Mouse (Mus musculus) liver, embryonic 15.5 days (tissue): ENCODE measurements around the gene Gnptg. TPM values are rescaled to one million over a fixed set of nuclear protein-coding genes. Genes with fewer than 3 reads are reported as not detected.

Experiments
- ATAC-seq: fragments of 200-750 bp; cut with Nextera tagmentation; 2 replicates; pipeline ENCODE4 v1.8.0; 2017; ENCODE audit warnings: moderate number of reproducible peaks, mild to moderate bottlenecking, moderate library complexity; ENCODE audit not compliant: insufficient read depth
- H3K27ac ChIP-seq: fragments of 300-500 bp; sonication (generic); replicated peaks from 2 replicates; pipeline ENCODE4 v1.5.1; 2015; ENCODE audit warnings: mild to moderate bottlenecking, inconsistent platforms
- H3K27me3 ChIP-seq: fragments of 300-500 bp; sonication (generic); 2 replicates; pipeline ENCODE4 v1.6.1; 2015; ENCODE audit warnings: mild to moderate bottlenecking, inconsistent platforms
- H3K36me3 ChIP-seq: fragments of 300-500 bp; sonication (generic); replicated peaks from 2 replicates; pipeline ENCODE4 v1.6.1; 2015; ENCODE audit warnings: moderate library complexity, mild to moderate bottlenecking, inconsistent platforms
- H3K4me1 ChIP-seq: fragments of 300-500 bp; sonication (generic); replicated peaks from 2 replicates; pipeline ENCODE4 v1.6.1; 2015; ENCODE audit warnings: inconsistent platforms
- H3K4me2 ChIP-seq: fragments of 300-500 bp; sonication (generic); 2 replicates; pipeline ENCODE4 v1.6.1; 2015; ENCODE audit warnings: moderate library complexity, mild to moderate bottlenecking, inconsistent platforms
- H3K4me3 ChIP-seq: fragments of 300-500 bp; sonication (generic); replicated peaks from 2 replicates; pipeline ENCODE4 v1.5.1; 2015; ENCODE audit warnings: mild to moderate bottlenecking, inconsistent platforms
- H3K9ac ChIP-seq: fragments of 300-500 bp; sonication (generic); 2 replicates; pipeline ENCODE4 v1.6.1; 2015; ENCODE audit warnings: moderate library complexity, mild to moderate bottlenecking, inconsistent platforms
- H3K9me3 ChIP-seq: fragments of 300-500 bp; sonication (generic); replicated peaks from 2 replicates; pipeline ENCODE4 v1.6.1; 2016; ENCODE audit warnings: inconsistent platforms
- WGBS: fragments of 180-500 bp; shearing (Covaris S2); methylation state at CpG from one replicate; pipeline ENCODE4 v1.1.7; 2015; ENCODE audit warnings: mixed read lengths; ENCODE audit not compliant: insufficient replicate concordance; 5-methylcytosine and 5-hydroxymethylcytosine counted together
- polyA plus RNA-seq: library from polyadenylated mRNA; unstranded; fragments of >200 nt; fragmentation: Nextera tagmentation; extraction: Ambion mirVana; gene quantifications from 2 replicates; pipeline ENCODE4 v1.2.1, GENCODE M21; 2015

Gene Gnptg
- polyA plus RNA-seq = 19.5 and 21.6 TPM in 2 replicates

DNA sequence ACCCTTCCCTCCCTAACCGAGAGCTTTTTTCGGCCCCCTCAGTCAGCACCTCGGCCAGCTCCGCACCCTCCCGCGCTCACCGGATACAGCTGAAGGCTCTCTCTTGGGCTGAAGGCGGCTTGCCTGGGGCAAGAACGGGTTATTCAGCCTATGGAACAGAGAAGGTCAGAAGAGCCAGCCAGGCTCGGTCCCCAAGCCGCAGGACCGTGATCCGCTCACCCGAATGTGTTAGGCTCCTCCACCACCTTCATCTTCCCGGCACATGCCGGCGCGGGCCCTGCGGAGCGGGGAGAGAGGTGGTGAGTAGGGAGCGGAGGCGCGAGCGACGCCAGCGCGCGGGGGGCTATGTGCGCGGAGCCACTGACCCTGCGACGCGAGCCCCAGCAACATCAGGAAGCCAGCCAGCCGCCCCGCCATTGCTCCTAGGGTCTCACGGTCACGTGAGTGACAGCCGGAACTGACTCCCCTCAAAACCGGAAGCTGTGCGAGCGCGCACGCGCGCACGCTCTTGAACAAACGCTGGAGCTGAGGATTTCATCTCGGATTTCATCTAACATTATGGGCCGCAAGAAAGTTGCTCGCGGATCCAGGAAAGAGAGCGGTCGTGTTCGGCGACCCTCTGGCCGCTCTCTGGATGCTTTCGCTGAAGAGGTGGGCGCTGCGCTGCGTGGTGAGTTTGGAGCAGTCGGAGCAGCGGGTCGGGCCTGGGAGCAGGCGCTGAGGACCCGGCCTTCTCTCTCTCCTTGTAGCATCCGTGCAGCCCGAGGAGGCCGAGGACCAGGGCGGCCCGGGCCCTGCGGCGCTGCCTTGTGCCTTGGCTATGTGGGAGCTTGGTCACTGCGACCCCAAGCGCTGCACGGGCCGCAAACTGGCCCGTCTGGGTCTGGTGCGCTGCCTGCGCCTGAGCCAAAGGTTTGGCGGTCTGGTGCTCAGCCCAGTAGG lies at the start of gene Gnptg, which contains the start of gene Tsr3:
Gnptg (minus strand) TSS at position 430 of the 942 bp plus-strand sequence.
Tsr3 (plus strand) TSS at position 476 of the 942 bp plus-strand sequence.
- peak; percentile 82 for ATAC-seq
- Histone ChIP-seq H3K36me3 (peaks cover 40% of the 10 kb centered on the region), H3K4me2 (peak within 1 kb of the TSS; percentile 86), H3K4me3 (peak within 1 kb of the TSS; percentile 81), H3K9me3 (no peaks in the 10 kb centered on the region), H3K9ac (peak within 1 kb of the TSS; percentile 76), H3K27ac (peak within 1 kb of the TSS; percentile 49), H3K4me1 (peaks cover 25% of the 10 kb centered on the region), H3K27me3 (no peaks in the 10 kb centered on the region)
- WGBS = under 1% methylated on average over 80 of the region's 80 CpGs

DNA sequence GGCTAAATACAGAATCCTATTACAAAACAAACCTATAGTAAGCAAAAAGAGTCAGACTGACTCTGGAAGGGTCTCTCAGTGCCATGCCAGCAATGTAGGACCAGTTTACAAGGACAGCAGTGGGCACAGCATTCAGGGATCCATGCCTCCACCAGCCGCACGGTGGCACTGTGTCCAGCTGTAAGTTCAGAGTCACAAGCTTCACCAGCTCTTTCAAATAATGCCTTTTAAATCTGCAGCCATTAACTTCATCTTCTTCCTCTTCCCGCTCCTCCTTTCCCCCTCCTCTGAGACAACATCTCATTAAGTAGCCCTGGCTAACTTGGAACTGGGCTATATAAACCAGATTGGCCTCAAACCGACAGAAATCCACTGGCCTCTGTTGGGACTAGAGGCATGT lies 48.9 kb upstream of the Gnptg start:
- Histone ChIP-seq H3K27me3 (peaks cover 11% of the 10 kb centered on the region; the same call in 1 of the 2 replicates), H3K9ac (no peak overlapping the region), H3K27ac (no peak overlapping the region), H3K4me2 (no peak overlapping the region), H3K9me3 (no peaks in the 10 kb centered on the region), H3K4me1 (no peaks in the 10 kb centered on the region), H3K4me3 (no peak overlapping the region), H3K36me3 (no peaks in the 10 kb centered on the region)
- 19% methylated on average over 4 of the region's 4 CpGs for WGBS
- no peak for ATAC-seq

GRCm38 (mm10) chr17:25285033-25285432 lies 45.1 kb upstream of the Gnptg start:
- H3K9ac ChIP-seq = no peak overlapping the region
- H3K36me3 ChIP-seq = no peaks in the 10 kb centered on the region
- H3K9me3 ChIP-seq = no peaks in the 10 kb centered on the region
- no peak overlapping the region for H3K27ac ChIP-seq
- peaks cover 3% of the 10 kb centered on the region; the same call in 1 of the 2 replicates for H3K27me3 ChIP-seq
- no peak overlapping the region for H3K4me2 ChIP-seq
- 20% methylated on average over 3 of the region's 3 CpGs for WGBS
- ATAC-seq = no peak
- H3K4me3 ChIP-seq = no peak overlapping the region
- H3K4me1 ChIP-seq = peaks cover 11% of the 10 kb centered on the region

GRCm38 (mm10) chr17:25282133-25282532 lies 42.2 kb upstream of the Gnptg start:
- Histone ChIP-seq H3K4me2 (peak overlapping the region; percentile 49), H3K4me1 (peaks cover 11% of the 10 kb centered on the region), H3K27me3 (peaks cover 17% of the 10 kb centered on the region), H3K9ac (no peak overlapping the region), H3K27ac (0 out of 2 replicates have a peak overlapping the region, but pooled peaks have one; percentile 29), H3K4me3 (peak overlapping the region; percentile 6), H3K36me3 (no peaks in the 10 kb centered on the region), H3K9me3 (no peaks in the 10 kb centered on the region)
- peak; percentile 84 for ATAC-seq
- 24% methylated on average over 11 of the region's 11 CpGs for WGBS

DNA sequence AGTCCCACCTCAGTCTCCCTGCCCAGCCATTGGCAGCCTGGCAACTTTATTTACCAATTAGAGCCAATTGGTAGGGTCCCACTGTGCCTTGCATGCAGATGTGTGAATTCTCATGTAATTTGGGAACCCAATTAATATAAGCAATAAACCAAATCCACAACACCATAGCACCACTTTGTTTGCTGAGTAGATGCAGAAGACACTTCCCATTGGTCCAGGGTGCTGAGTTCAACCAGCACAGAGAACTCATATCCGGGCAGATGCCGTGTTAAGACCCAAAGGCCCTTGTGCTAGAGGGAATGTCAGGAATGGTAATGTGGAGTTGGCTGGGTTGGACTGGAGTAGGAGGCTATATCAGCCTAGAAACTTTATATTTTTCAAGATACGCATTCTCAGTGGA lies 35.9 kb upstream of the Gnptg start:
- Histone ChIP-seq H3K27ac (no peak overlapping the region), H3K4me1 (peaks cover 30% of the 10 kb centered on the region), H3K9ac (no peak overlapping the region), H3K9me3 (no peaks in the 10 kb centered on the region), H3K36me3 (peaks cover 8% of the 10 kb centered on the region), H3K4me2 (no peak overlapping the region), H3K27me3 (peaks cover 17% of the 10 kb centered on the region), H3K4me3 (no peak overlapping the region)
- WGBS = 84% methylated on average over 3 of the region's 3 CpGs
- no peak for ATAC-seq

GRCm38 (mm10) chr17:25274571-25275346 lies 34.8 kb upstream of the Gnptg start, which contains the start of gene Ube2i:
TSS of gene Ube2i (minus strand) at chr17:25274622.
- Histone ChIP-seq H3K4me3 (peak within 1 kb of the TSS; percentile 98), H3K4me2 (peak within 1 kb of the TSS; percentile 85), H3K9ac (peak within 1 kb of the TSS; percentile 99), H3K27me3 (peaks cover 16% of the 10 kb centered on the region), H3K9me3 (no peaks in the 10 kb centered on the region), H3K36me3 (peaks cover 19% of the 10 kb centered on the region), H3K4me1 (peaks cover 41% of the 10 kb centered on the region), H3K27ac (peak within 1 kb of the TSS; percentile 97)
- 65% methylated on average over 9 of the region's 9 CpGs for WGBS
- no peak for ATAC-seq

GRCm38 (mm10) chr17:25273706-25274501 lies 34.0 kb upstream of the Gnptg start:
- Histone ChIP-seq H3K4me1 (peaks cover 47% of the 10 kb centered on the region), H3K4me2 (peak overlapping the region; percentile 85), H3K4me3 (peak overlapping the region; percentile 98), H3K9ac (peak overlapping the region; percentile 99), H3K9me3 (no peaks in the 10 kb centered on the region), H3K36me3 (peaks cover 28% of the 10 kb centered on the region), H3K27me3 (peaks cover 11% of the 10 kb centered on the region), H3K27ac (peak overlapping the region; percentile 97)
- peak; percentile 79 for ATAC-seq
- under 1% methylated on average over 44 of the region's 45 CpGs for WGBS

DNA sequence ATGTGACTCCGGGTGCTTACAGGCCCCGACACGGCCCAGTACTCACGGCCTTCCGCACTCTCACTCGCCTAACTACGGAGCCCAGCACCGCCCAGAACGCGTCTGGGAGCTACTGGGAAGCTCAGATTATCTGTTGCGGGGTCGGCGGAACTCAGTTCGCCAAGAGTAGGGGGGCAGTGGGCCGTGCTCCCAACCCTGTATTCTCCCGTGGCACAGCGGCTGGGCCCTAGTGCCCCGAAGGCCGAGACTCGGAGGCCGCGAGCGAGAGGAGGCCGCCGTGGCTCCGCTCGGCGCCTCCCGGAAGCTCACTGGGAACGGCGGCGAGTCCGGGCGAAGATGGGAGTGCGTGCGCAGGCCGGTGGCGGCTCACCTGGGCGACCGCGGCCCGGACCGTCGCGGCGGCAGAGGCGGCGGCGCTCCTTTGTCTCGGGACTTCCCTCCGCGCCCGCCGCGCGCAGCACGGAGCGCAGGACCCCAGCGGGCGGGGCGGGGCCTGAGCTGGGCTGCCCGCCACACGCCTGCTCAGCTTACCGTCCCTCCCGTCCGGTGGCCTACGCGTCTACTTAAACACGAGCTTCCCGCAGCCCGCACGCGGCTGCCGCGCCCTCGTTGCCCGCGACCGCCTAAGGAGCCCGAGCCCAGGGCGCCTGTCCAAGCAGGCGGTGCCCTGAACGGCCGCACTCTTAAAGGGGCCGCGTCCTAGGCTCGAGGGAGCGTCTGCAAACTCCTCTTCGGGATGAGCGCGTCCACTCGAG lies 33.2 kb upstream of the Gnptg start:
- peaks cover 5% of the 10 kb centered on the region for H3K27me3 ChIP-seq
- peak; percentile 87 for ATAC-seq
- no peaks in the 10 kb centered on the region for H3K9me3 ChIP-seq
- peak overlapping the region; percentile 99 for H3K9ac ChIP-seq
- H3K4me2 ChIP-seq = peak overlapping the region; percentile 85
- WGBS = under 1% methylated on average over 92 of the region's 92 CpGs
- peaks cover 35% of the 10 kb centered on the region for H3K36me3 ChIP-seq
- H3K27ac ChIP-seq = peak overlapping the region; percentile 97
- H3K4me1 ChIP-seq = peaks cover 47% of the 10 kb centered on the region
- H3K4me3 ChIP-seq = peak overlapping the region; percentile 98

- Histone ChIP-seq H3K4me1 (peaks cover 47% of the 10 kb centered on the region), H3K9ac (peak overlapping the region; percentile 99), H3K36me3 (peaks cover 43% of the 10 kb centered on the region), H3K4me3 (peak overlapping the region; percentile 98), H3K27me3 (no peaks in the 10 kb centered on the region; the same call in 1 of the 2 replicates), H3K4me2 (peak overlapping the region; percentile 85), H3K9me3 (no peaks in the 10 kb centered on the region), H3K27ac (peak overlapping the region; percentile 97)
- WGBS = under 1% methylated on average over 10 of the region's 10 CpGs
- ATAC-seq = peak; percentile 13; the same call in 1 of the 2 replicates
Measured at GRCm38 (mm10) chr17:25272326-25272725, 32.4 kb upstream of the Gnptg start.
